Mouse (Mus musculus) lung, postnatal 0 days (tissue): ENCODE measurements around the gene Hmbs. TPM values are rescaled to one million over a fixed set of nuclear protein-coding genes. Genes with fewer than 3 reads are reported as not detected.
"Not testable (repeated sequence)": the region's sequence is repeated elsewhere in the genome, so short reads cannot be mapped to it uniquely, and the experiment has no call there.

Source experiments
- ATAC-seq: fragments of 200-750 bp; cut with Nextera tagmentation; 2 replicates; pipeline ENCODE4 v1.8.0; 2017; ENCODE audit warnings: moderate library complexity
- DNase-seq: peaks from one replicate; pipeline ENCODE4 v3.0.0-alpha.2; 2016; ENCODE audit warnings: low spot score
- H3K27ac ChIP-seq: fragments of 300-500 bp; sonication (generic); 2 replicates; pipeline ENCODE4 v1.5.1; 2014; ENCODE audit warnings: antibody characterized with exemption, mild to moderate bottlenecking, low read length, mixed read lengths
- H3K27me3 ChIP-seq: fragments of 300-500 bp; sonication (generic); replicated peaks from 2 replicates; pipeline ENCODE4 v1.6.1; 2014; ENCODE audit warnings: low read length, mixed read lengths; ENCODE audit not compliant: insufficient read depth
- H3K36me3 ChIP-seq: fragments of 300-500 bp; sonication (generic); 2 replicates; pipeline ENCODE4 v1.6.1; 2014; ENCODE audit warnings: low read length, mixed read lengths; ENCODE audit not compliant: insufficient read depth
- H3K4me1 ChIP-seq: fragments of 300-500 bp; sonication (generic); 2 replicates; pipeline ENCODE4 v1.6.1; 2014; ENCODE audit warnings: antibody characterized with exemption, low read depth, low read length, mixed read lengths; ENCODE audit not compliant: insufficient read depth
- H3K4me2 ChIP-seq: fragments of 300-500 bp; sonication (generic); replicated peaks from 2 replicates; pipeline ENCODE4 v1.6.1; 2014; ENCODE audit warnings: low read depth, mild to moderate bottlenecking, low read length, moderate library complexity, mixed read lengths
- H3K4me3 ChIP-seq: fragments of 300-500 bp; sonication (generic); 2 replicates; pipeline ENCODE4 v1.5.1; 2014; ENCODE audit warnings: low read depth, low read length
- H3K9ac ChIP-seq: fragments of 300-500 bp; sonication (generic); replicated peaks from 2 replicates; pipeline ENCODE4 v1.6.1; 2014; ENCODE audit warnings: low read depth, mild to moderate bottlenecking
- H3K9me3 ChIP-seq: fragments of 300-500 bp; sonication (generic); 2 replicates; pipeline ENCODE4 v1.6.1; 2016; ENCODE audit warnings: low read length, mixed read lengths
- CTCF ChIP-seq: IDR thresholded peaks from 2 replicates; pipeline ENCODE4 v1.5.1; 2016; ENCODE audit warnings: antibody characterized with exemption, mild to moderate bottlenecking
- EP300 ChIP-seq: IDR thresholded peaks from 2 replicates; pipeline ENCODE4 v1.6.1; 2016; ENCODE audit warnings: antibody characterized with exemption, mild to moderate bottlenecking, control low read depth
- WGBS: fragments of 180-500 bp; shearing (Covaris S2); extraction: QIAGEN DNeasy Blood & Tissue Kit; methylation state at CpG from one replicate; pipeline ENCODE4 v1.1.7; 2014; 5-methylcytosine and 5-hydroxymethylcytosine counted together
- polyA plus RNA-seq: library from polyadenylated mRNA; unstranded; fragments of >200 nt; fragmentation: Nextera tagmentation; extraction: Ambion mirVana; gene quantifications from 2 replicates; pipeline ENCODE4 v1.2.1, GENCODE M21; 2015

The Hmbs gene
- polyA plus RNA-seq, 1 experiment from 2014 or later, result 59.3 TPM

GRCm38 (mm10) chr9:44379054-44379834 lies 35.2 kb upstream of the Hmbs start, which contains the start of gene Hyou1:
Hyou1 (plus strand) TSS chr9:44379490.
- peak; percentile 99 for ATAC-seq
- H3K9ac ChIP-seq, result peak within 1 kb of the TSS; percentile 70
- peak within 1 kb of the TSS; percentile 70 for H3K4me3 ChIP-seq
- peak within 1 kb of the TSS; percentile 77 for H3K27ac ChIP-seq
- H3K4me2 ChIP-seq, result peak within 1 kb of the TSS; percentile 93
- H3K4me1 ChIP-seq, result peaks cover 4% of the 10 kb centered on the region
- no peaks in the 10 kb centered on the region for H3K27me3 ChIP-seq
- H3K9me3 ChIP-seq, result no peaks in the 10 kb centered on the region
- WGBS, result under 1% methylated on average over 81 of the region's 83 CpGs
- H3K36me3 ChIP-seq, result peaks cover 17% of the 10 kb centered on the region; the same call in 1 of the 2 replicates
- no peak for TF ChIP-seq EP300
- peak; percentile 57 for TF ChIP-seq CTCF
- peak; percentile 98 for DNase-seq

- TF ChIP-seq EP300 (no peak), CTCF (no peak)
- Histone ChIP-seq H3K36me3 (peaks cover 7% of the 10 kb centered on the region; the same call in 1 of the 2 replicates), H3K9ac (0 out of 2 replicates have a peak overlapping the region, but pooled peaks have one; percentile 44), H3K27me3 (no peaks in the 10 kb centered on the region), H3K27ac (no peak overlapping the region), H3K4me3 (peak overlapping the region; percentile 70; the same call in 1 of the 2 replicates), H3K9me3 (no peaks in the 10 kb centered on the region), H3K4me2 (peak overlapping the region; percentile 59), H3K4me1 (peaks cover 4% of the 10 kb centered on the region)
- WGBS, result 78% methylated on average over 5 of the region's 5 CpGs
- no peak for DNase-seq
- no peak for ATAC-seq
Measured at GRCm38 (mm10) chr9:44378153-44378730, 34.2 kb upstream of the Hmbs start.

- H3K4me2 ChIP-seq, H3K27me3 ChIP-seq, H3K9me3 ChIP-seq, H3K27ac ChIP-seq, H3K36me3 ChIP-seq, H3K4me3 ChIP-seq, ATAC-seq, H3K4me1 ChIP-seq, H3K9ac ChIP-seq, DNase-seq: not testable (repeated sequence)
- 84% methylated on average over 2 of the region's 2 CpGs for WGBS
Measured at GRCm38 (mm10) chr9:44377335-44377734, 33.3 kb upstream of the Hmbs start.

GRCm38 (mm10) chr9:44376141-44376540 lies 32.1 kb upstream of the Hmbs start:
- Histone ChIP-seq H3K9ac (no peak overlapping the region), H3K4me2 (no peak overlapping the region), H3K36me3 (no peaks in the 10 kb centered on the region), H3K4me1 (peaks cover 4% of the 10 kb centered on the region), H3K27ac (no peak overlapping the region), H3K4me3 (no peak overlapping the region), H3K9me3 (no peaks in the 10 kb centered on the region), H3K27me3 (no peaks in the 10 kb centered on the region)
- WGBS, result 77% methylated on average over 6 of the region's 6 CpGs
- TF ChIP-seq EP300 (no peak), CTCF (no peak)
- no peak for DNase-seq
- ATAC-seq, result no peak

GRCm38 (mm10) chr9:44373386-44373785 lies 29.4 kb upstream of the Hmbs start:
- TF ChIP-seq EP300 (no peak), CTCF (no peak)
- Histone ChIP-seq H3K27ac (no peak overlapping the region), H3K4me2 (no peak overlapping the region)

GRCm38 (mm10) chr9:44364480-44364879 lies 20.5 kb upstream of the Hmbs start:
- H3K4me3 ChIP-seq, result no peak overlapping the region
- H3K27ac ChIP-seq, result no peak overlapping the region
- TF ChIP-seq CTCF (peak; percentile 51), EP300 (no peak)
- H3K9me3 ChIP-seq, result no peaks in the 10 kb centered on the region
- H3K4me2 ChIP-seq, result no peak overlapping the region
- DNase-seq (no peak), ATAC-seq (no peak)
- no peaks in the 10 kb centered on the region for H3K27me3 ChIP-seq
- 59% methylated on average over 3 of the region's 3 CpGs for WGBS
- H3K36me3 ChIP-seq, result peaks cover 3% of the 10 kb centered on the region; the same call in 1 of the 2 replicates
- H3K9ac ChIP-seq, result no peak overlapping the region
- H3K4me1 ChIP-seq, result no peaks in the 10 kb centered on the region

More at GRCm38 (mm10) chr9:44373386-44373785, 29.4 kb upstream of the Hmbs start:
- Histone ChIP-seq H3K9me3 (no peaks in the 10 kb centered on the region), H3K4me3 (no peak overlapping the region), H3K4me1 (no peaks in the 10 kb centered on the region), H3K36me3 (no peaks in the 10 kb centered on the region), H3K27me3 (no peaks in the 10 kb centered on the region), H3K9ac (no peak overlapping the region)
- DNase-seq (no peak), ATAC-seq (no peak)

GRCm38 (mm10) chr9:44361931-44362330 lies 17.9 kb upstream of the Hmbs start:
- H3K9me3 ChIP-seq, H3K27me3 ChIP-seq, H3K4me1 ChIP-seq, DNase-seq: not testable (repeated sequence)
- Histone ChIP-seq H3K4me3 (peak overlapping the region; percentile 94), H3K27ac (peak overlapping the region; percentile 2; the same call in 1 of the 2 replicates), H3K4me2 (peak overlapping the region; percentile 84), H3K36me3 (peaks cover 12% of the 10 kb centered on the region; the same call in 1 of the 2 replicates), H3K9ac (0 out of 2 replicates have a peak overlapping the region, but pooled peaks have one; percentile 93)
- WGBS, result 40% methylated on average over 4 of the region's 4 CpGs
- peak; percentile 37 for ATAC-seq
